Mouse (Mus musculus) G1E (cell line): ENCODE measurements around the gene Pbrm1. TPM values are rescaled to one million over a fixed set of nuclear protein-coding genes. Genes with fewer than 3 reads are reported as not detected.

Source experiments
- ATAC-seq: 2 replicates; pipeline ENCODE4 v1.8.0; 2016; ENCODE audit warnings: mild to moderate bottlenecking; ENCODE audit not compliant: insufficient number of reproducible peaks, poor library complexity, low FRiP score, severe bottlenecking; ENCODE audit errors: extremely low read depth
- DNase-seq: peaks from one replicate; pipeline ENCODE4 v3.0.0; 2012; ENCODE audit warnings: low spot score
- H3K27me3 ChIP-seq: 2 replicates; pipeline ENCODE4 v1.6.1; 2012; ENCODE audit warnings: mild to moderate bottlenecking, low read length, inconsistent platforms; ENCODE audit not compliant: insufficient read depth
- H3K36me3 ChIP-seq: replicated peaks from 2 replicates; pipeline ENCODE3; 2012; ENCODE audit warnings: mild to moderate bottlenecking, inconsistent platforms
- H3K4me1 ChIP-seq: 2 replicates; pipeline ENCODE4 v1.6.1; 2012; ENCODE audit warnings: low read depth, low read length, inconsistent platforms, mixed read lengths; ENCODE audit not compliant: insufficient read depth
- H3K4me3 ChIP-seq: 2 replicates; pipeline ENCODE4 v1.5.1; 2012; ENCODE audit warnings: low read depth, mild to moderate bottlenecking, inconsistent platforms, low read length, moderate library complexity, mixed read lengths
- H3K9me3 ChIP-seq: replicated peaks from 2 replicates; pipeline ENCODE4 v1.6.1; 2012; ENCODE audit warnings: inconsistent platforms
- CTCF ChIP-seq: IDR thresholded peaks from 2 replicates; pipeline ENCODE4 v1.5.1; 2012; ENCODE audit warnings: low read depth, low read length, inconsistent platforms, mixed read lengths
- GATA1 ChIP-seq: IDR thresholded peaks from 2 replicates; pipeline ENCODE4 v1.6.1; 2012; ENCODE audit warnings: borderline replicate concordance, low read length, inconsistent platforms, mixed read lengths
- GATA2 ChIP-seq: IDR thresholded peaks from 2 replicates; pipeline ENCODE4 v1.6.1; 2012; ENCODE audit warnings: low read depth, low read length, inconsistent platforms, borderline replicate concordance
- POLR2AphosphoS5 ChIP-seq: IDR thresholded peaks from 2 replicates; pipeline ENCODE4 v1.6.1; 2012; ENCODE audit warnings: low read depth, low read length, inconsistent platforms; ENCODE audit not compliant: insufficient replicate concordance
- TAL1 ChIP-seq: conservative IDR thresholded peaks from 2 replicates; pipeline ENCODE4 v1.6.1; 2012; ENCODE audit warnings: low read depth, low read length, inconsistent platforms, mixed read lengths
- polyA plus RNA-seq: library from polyadenylated mRNA; stranded (reverse); fragments of >175 nt; gene quantifications from 2 replicates; pipeline ENCODE4 v1.2.3, GENCODE M21; 2012
- total RNA-seq, 2 experiments: library from RNA; stranded (forward) in 1 of 2; stranded (reverse) in 1 of 2; fragments of 200-1000 nt in 1 of 2; fragments of >200 nt in 1 of 2; fragmentation: Nextera tagmentation in 1 of 2; gene quantifications; 2 replicates each; pipeline ENCODE4 v1.2.3; 2014 to 2017

Pbrm1 gene
- total and polyA plus RNA-seq, 3 experiments, result 15.3 to 168 (median 61.2) TPM

DNA sequence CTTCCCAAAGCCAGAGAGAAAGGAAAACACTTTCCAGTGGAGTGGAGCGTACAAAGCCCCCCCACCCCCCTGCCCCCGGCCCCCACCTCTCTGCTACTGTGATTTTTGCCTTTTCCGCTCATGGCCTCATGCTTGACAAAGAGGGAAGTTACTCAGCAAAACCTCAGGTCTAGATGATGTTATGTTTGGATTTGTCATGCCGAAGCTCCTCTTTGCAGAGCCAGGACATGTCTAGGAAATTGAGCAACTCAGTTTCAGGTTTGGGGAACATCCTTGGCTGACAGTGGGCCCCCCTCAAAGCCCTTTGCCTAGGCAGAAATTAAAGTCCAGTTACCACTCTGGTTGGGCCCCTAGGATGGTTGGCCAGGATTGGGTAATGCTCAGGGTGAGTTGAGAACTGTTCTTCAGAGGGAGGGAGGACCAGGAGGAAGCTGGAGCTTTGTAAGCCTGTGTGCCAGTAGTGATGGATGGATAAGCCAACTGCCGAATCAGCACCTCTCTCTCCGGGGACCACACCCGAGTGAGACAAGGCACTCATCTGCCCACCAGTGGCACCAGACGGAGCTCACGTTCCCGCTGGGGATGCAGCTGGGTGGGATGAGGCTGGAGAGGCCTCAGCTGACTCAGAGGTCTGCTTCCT lies 147.2 kb downstream of the Pbrm1 start:
- no peak for ATAC-seq
- no peak for DNase-seq
- Histone ChIP-seq H3K4me1 (peaks cover 52% of the 10 kb centered on the region), H3K9me3 (no peaks in the 10 kb centered on the region), H3K27me3 (peaks cover 68% of the 10 kb centered on the region), H3K36me3 (peaks cover 12% of the 10 kb centered on the region), H3K4me3 (peak overlapping the region; percentile 7; the same call in 1 of the 2 replicates)
- TF ChIP-seq GATA2 (no peak), POLR2AphosphoS5 (no peak), GATA1 (no peak), CTCF (no peak)

- Histone ChIP-seq H3K36me3 (peaks cover 19% of the 10 kb centered on the region), H3K27me3 (peaks cover 60% of the 10 kb centered on the region), H3K4me1 (peaks cover 60% of the 10 kb centered on the region), H3K4me3 (no peak overlapping the region), H3K9me3 (no peaks in the 10 kb centered on the region)
- TF ChIP-seq CTCF (no peak), GATA1 (no peak), GATA2 (no peak), POLR2AphosphoS5 (no peak), TAL1 (no peak)
- no peak for ATAC-seq
- no peak for DNase-seq
Measured at GRCm38 (mm10) chr14:31166827-31167226, 147.9 kb downstream of the Pbrm1 start.

GRCm38 (mm10) chr14:31168425-31168824 lies 149.5 kb downstream of the Pbrm1 start, which contains the start of gene Stab1:
Stab1 (minus strand) TSS chr14:31168641.
- Histone ChIP-seq H3K27me3 (peaks cover 44% of the 10 kb centered on the region), H3K36me3 (peaks cover 35% of the 10 kb centered on the region), H3K4me3 (no peak within 1 kb of the TSS), H3K4me1 (peaks cover 66% of the 10 kb centered on the region), H3K9me3 (no peaks in the 10 kb centered on the region)
- TF ChIP-seq TAL1 (no peak), GATA1 (no peak), CTCF (no peak), POLR2AphosphoS5 (no peak), GATA2 (no peak)
- DNase-seq (no peak), ATAC-seq (no peak)

DNA sequence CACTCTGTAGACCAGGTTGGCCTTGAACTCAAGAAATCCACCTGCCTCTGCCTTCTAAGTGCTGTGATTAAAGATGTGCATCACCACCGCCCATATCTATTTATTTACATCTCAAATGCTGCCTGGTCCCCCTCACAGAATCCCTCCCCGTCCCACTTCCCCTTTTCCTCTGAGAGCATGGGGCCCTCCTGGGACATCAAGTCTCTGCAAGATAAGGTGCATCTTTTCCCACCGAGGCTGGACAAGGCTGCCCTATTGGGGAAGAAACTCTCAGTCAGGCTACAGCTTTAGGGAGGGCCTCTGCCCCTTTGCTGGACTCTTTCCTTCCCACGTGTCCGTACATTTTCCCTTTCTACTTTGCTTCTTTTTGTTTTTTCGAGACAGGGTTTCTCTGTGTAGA lies 150.6 kb downstream of the Pbrm1 start:
- H3K4me1 ChIP-seq, result peaks cover 60% of the 10 kb centered on the region
- ATAC-seq, result peak; percentile 50; the same call in 1 of the 2 replicates
- DNase-seq, result peak; percentile 45
- H3K9me3 ChIP-seq, result no peaks in the 10 kb centered on the region
- TF ChIP-seq GATA1 (no peak), CTCF (no peak), POLR2AphosphoS5 (no peak), GATA2 (no peak), TAL1 (no peak)
- H3K27me3 ChIP-seq, result peaks cover 34% of the 10 kb centered on the region
- H3K36me3 ChIP-seq, result peaks cover 46% of the 10 kb centered on the region
- H3K4me3 ChIP-seq, result no peak overlapping the region

DNA sequence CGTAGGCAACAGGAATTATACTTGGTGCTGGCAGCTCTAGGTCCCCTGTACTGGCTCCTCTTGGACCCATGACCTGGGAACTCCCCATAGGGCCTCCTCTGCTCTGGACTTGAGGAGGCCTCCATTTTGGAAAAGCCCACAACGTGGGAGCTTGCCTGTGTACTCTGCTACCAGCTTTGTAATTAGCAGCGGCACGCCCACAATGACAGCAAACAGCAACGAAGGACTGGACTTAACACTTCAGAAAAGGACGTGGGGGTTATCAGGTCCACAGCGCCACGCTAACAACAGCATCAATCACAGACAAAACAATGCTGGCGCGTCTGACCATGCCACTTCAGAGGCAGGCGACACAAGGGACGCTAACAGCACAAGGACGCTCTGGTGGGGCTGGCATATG lies 152.0 kb downstream of the Pbrm1 start:
- DNase-seq (no peak), ATAC-seq (no peak)
- TF ChIP-seq TAL1 (no peak), GATA2 (no peak), GATA1 (no peak), CTCF (no peak)
- no peak overlapping the region for H3K4me3 ChIP-seq
- peaks cover 52% of the 10 kb centered on the region for H3K4me1 ChIP-seq
- H3K36me3 ChIP-seq, result peaks cover 61% of the 10 kb centered on the region
- H3K27me3 ChIP-seq, result peaks cover 23% of the 10 kb centered on the region
- H3K9me3 ChIP-seq, result no peaks in the 10 kb centered on the region

Other genes starting within 250 kb of the Pbrm1 start
- gene Tmem110, start 193.5 kb upstream of the Pbrm1 start, total RNA-seq (2014; fragmentation: Nextera tagmentation), result 12.2 and 12.5 TPM in 2 replicates
- 5.8 and 6.0 TPM in 2 replicates for gene Tmem110, start 193.5 kb upstream of the Pbrm1 start, total RNA-seq (2017)
- 14.5 and 14.6 TPM in 2 replicates for gene Tmem110, start 193.5 kb upstream of the Pbrm1 start, polyA plus RNA-seq
- gene Mustn1, start 139.9 kb upstream of the Pbrm1 start, total RNA-seq (2014; fragmentation: Nextera tagmentation), result 1.2 TPM in 1 of 2 replicates, not detected in the other
- 0.38 and 0.64 TPM in 2 replicates for gene Mustn1, start 139.9 kb upstream of the Pbrm1 start, total RNA-seq (2017)
- 0.06 and 0.20 TPM in 2 replicates for gene Mustn1, start 139.9 kb upstream of the Pbrm1 start, polyA plus RNA-seq
- not detected in 2 replicates for gene Itih4, start 132.7 kb upstream of the Pbrm1 start, total RNA-seq (2014; fragmentation: Nextera tagmentation)
- gene Itih4, start 132.7 kb upstream of the Pbrm1 start, total RNA-seq (2017), result 0.11 TPM in 1 of 2 replicates, not detected in the other
- gene Itih4, start 132.7 kb upstream of the Pbrm1 start, polyA plus RNA-seq, result not detected in 2 replicates
- gene Itih3, start 95.4 kb upstream of the Pbrm1 start, total RNA-seq (2014; fragmentation: Nextera tagmentation), result not detected in 2 replicates
- gene Itih3, start 95.4 kb upstream of the Pbrm1 start, total RNA-seq (2017), result not detected in 2 replicates
- gene Itih3, start 95.4 kb upstream of the Pbrm1 start, polyA plus RNA-seq, result not detected in 2 replicates
- gene Itih1, start 75.8 kb upstream of the Pbrm1 start, total RNA-seq (2014; fragmentation: Nextera tagmentation), result not detected in 2 replicates
- not detected in 2 replicates for gene Itih1, start 75.8 kb upstream of the Pbrm1 start, total RNA-seq (2017)
- gene Itih1, start 75.8 kb upstream of the Pbrm1 start, polyA plus RNA-seq, result not detected in 2 replicates
- 21.9 and 23.0 TPM in 2 replicates for gene Nek4, start 67.8 kb upstream of the Pbrm1 start, total RNA-seq (2014; fragmentation: Nextera tagmentation)
- 13.6 and 14.6 TPM in 2 replicates for gene Nek4, start 67.8 kb upstream of the Pbrm1 start, total RNA-seq (2017)
- gene Nek4, start 67.8 kb upstream of the Pbrm1 start, polyA plus RNA-seq, result 6.3 and 7.3 TPM in 2 replicates
- 48.8 and 53.6 TPM in 2 replicates for gene Glt8d1, start 17.7 kb upstream of the Pbrm1 start, total RNA-seq (2014; fragmentation: Nextera tagmentation)
- 23.7 and 34.4 TPM in 2 replicates for gene Glt8d1, start 17.7 kb upstream of the Pbrm1 start, total RNA-seq (2017)
- 4.5 and 4.7 TPM in 2 replicates for gene Glt8d1, start 17.7 kb upstream of the Pbrm1 start, polyA plus RNA-seq
- gene Spcs1, start 17.5 kb upstream of the Pbrm1 start, total RNA-seq (2014; fragmentation: Nextera tagmentation), result 124 and 129 TPM in 2 replicates
- 169 and 173 TPM in 2 replicates for gene Spcs1, start 17.5 kb upstream of the Pbrm1 start, total RNA-seq (2017)
- 17.7 TPM in 2 replicates for gene Spcs1, start 17.5 kb upstream of the Pbrm1 start, polyA plus RNA-seq
- gene Gnl3, start within 50 bp of the Pbrm1 start, total RNA-seq (2014; fragmentation: Nextera tagmentation), result 376 and 398 TPM in 2 replicates
- 271 and 308 TPM in 2 replicates for gene Gnl3, start within 50 bp of the Pbrm1 start, total RNA-seq (2017)
- 21.8 and 37.9 TPM in 2 replicates for gene Gnl3, start within 50 bp of the Pbrm1 start, polyA plus RNA-seq
- gene Smim4, start 109.8 kb downstream of the Pbrm1 start, total RNA-seq (2014; fragmentation: Nextera tagmentation), result 32.1 and 36.7 TPM in 2 replicates
- gene Smim4, start 109.8 kb downstream of the Pbrm1 start, total RNA-seq (2017), result 167 and 173 TPM in 2 replicates
- gene Smim4, start 109.8 kb downstream of the Pbrm1 start, polyA plus RNA-seq, result 71.4 and 93.4 TPM in 2 replicates
- gene Nt5dc2, start 111.9 kb downstream of the Pbrm1 start, total RNA-seq (2014; fragmentation: Nextera tagmentation), result 213 and 233 TPM in 2 replicates
- 136 and 175 TPM in 2 replicates for gene Nt5dc2, start 111.9 kb downstream of the Pbrm1 start, total RNA-seq (2017)
- gene Nt5dc2, start 111.9 kb downstream of the Pbrm1 start, polyA plus RNA-seq, result 381 and 572 TPM in 2 replicates
- not detected in 2 replicates for gene Stab1, start 149.5 kb downstream of the Pbrm1 start, total RNA-seq (2014; fragmentation: Nextera tagmentation)
- gene Stab1, start 149.5 kb downstream of the Pbrm1 start, total RNA-seq (2017), result 0.44 and 0.52 TPM in 2 replicates
- not detected in 2 replicates for gene Stab1, start 149.5 kb downstream of the Pbrm1 start, polyA plus RNA-seq
- gene Tnnc1, start 189.2 kb downstream of the Pbrm1 start, total RNA-seq (2014; fragmentation: Nextera tagmentation), result 3.3 TPM in 1 of 2 replicates, not detected in the other
- 1.1 TPM in 1 of 2 replicates, not detected in the other for gene Tnnc1, start 189.2 kb downstream of the Pbrm1 start, total RNA-seq (2017)
- gene Tnnc1, start 189.2 kb downstream of the Pbrm1 start, polyA plus RNA-seq, result 0.08 TPM in 1 of 2 replicates, not detected in the other
- gene Nisch, start 197.8 kb downstream of the Pbrm1 start, total RNA-seq (2014; fragmentation: Nextera tagmentation), result 287 and 312 TPM in 2 replicates
- 83.8 and 87.1 TPM in 2 replicates for gene Nisch, start 197.8 kb downstream of the Pbrm1 start, total RNA-seq (2017)
- 173 and 201 TPM in 2 replicates for gene Nisch, start 197.8 kb downstream of the Pbrm1 start, polyA plus RNA-seq
- gene Sema3g, start 198.7 kb downstream of the Pbrm1 start, total RNA-seq (2014; fragmentation: Nextera tagmentation), result not detected in 2 replicates
- gene Sema3g, start 198.7 kb downstream of the Pbrm1 start, total RNA-seq (2017), result 0.11 TPM in 1 of 2 replicates, not detected in the other
- gene Sema3g, start 198.7 kb downstream of the Pbrm1 start, polyA plus RNA-seq, result not detected in 2 replicates
- 11.7 and 13.2 TPM in 2 replicates for gene Phf7, start 232.2 kb downstream of the Pbrm1 start, total RNA-seq (2014; fragmentation: Nextera tagmentation)
- 5.8 and 6.5 TPM in 2 replicates for gene Phf7, start 232.2 kb downstream of the Pbrm1 start, total RNA-seq (2017)
- 1.7 and 1.9 TPM in 2 replicates for gene Phf7, start 232.2 kb downstream of the Pbrm1 start, polyA plus RNA-seq
- 26.4 and 47.0 TPM in 2 replicates for gene Bap1, start 232.3 kb downstream of the Pbrm1 start, total RNA-seq (2014; fragmentation: Nextera tagmentation)
- gene Bap1, start 232.3 kb downstream of the Pbrm1 start, total RNA-seq (2017), result 42.5 and 45.9 TPM in 2 replicates
- gene Bap1, start 232.3 kb downstream of the Pbrm1 start, polyA plus RNA-seq, result 65.7 and 66.3 TPM in 2 replicates